Mouse (Mus musculus) ES-E14 (cell line): ENCODE measurements around the gene H2-Ke6.

Experiments
- CHD2 ChIP-seq: IDR thresholded peaks from 2 replicates; pipeline ENCODE4 v1.6.1; 2014; ENCODE audit warnings: mild to moderate bottlenecking, low read depth, low read length, inconsistent platforms
- MAFK ChIP-seq: IDR thresholded peaks from 2 replicates; pipeline ENCODE4 v1.6.1; 2014; ENCODE audit warnings: mild to moderate bottlenecking, low read depth, low read length, inconsistent platforms; ENCODE audit not compliant: insufficient read depth
- ZC3H11A ChIP-seq: IDR thresholded peaks from 2 replicates; pipeline ENCODE4 v1.6.1; 2012; ENCODE audit warnings: low read depth, mild to moderate bottlenecking, inconsistent platforms, low read length, borderline replicate concordance
- ZNF384 ChIP-seq: IDR thresholded peaks from 2 replicates; pipeline ENCODE4 v1.6.1; 2012; ENCODE audit warnings: low read depth, low read length, inconsistent platforms

- TF ChIP-seq ZNF384 (no peak), MAFK (no peak), ZC3H11A (no peak), CHD2 (no peak)
Measured at GRCm38 (mm10) chr17:33977861-33978557, 49.9 kb downstream of the H2-Ke6 start.
